Mouse (Mus musculus) embryonic fibroblast, embryonic 13.5 days (primary cell): ENCODE data around the gene Ankrd13c. TPM values are rescaled to one million over a fixed set of nuclear protein-coding genes. Genes with fewer than 3 reads are reported as not detected.

Experiments used
- H3K27ac ChIP-seq: 2 replicates; pipeline ENCODE4 v1.5.1; 2012; ENCODE audit warnings: low read length, control low read depth, inconsistent platforms; ENCODE audit not compliant: insufficient read depth
- H3K4me1 ChIP-seq: 2 replicates; pipeline ENCODE4 v1.6.1; 2011; ENCODE audit warnings: low read length; ENCODE audit not compliant: control insufficient read depth, insufficient read depth
- H3K4me3 ChIP-seq: 2 replicates; pipeline ENCODE4 v1.5.1; 2011; ENCODE audit warnings: mild to moderate bottlenecking, control low read depth, low read length; ENCODE audit not compliant: insufficient read depth
- CTCF ChIP-seq: IDR thresholded peaks from 2 replicates; pipeline ENCODE4 v1.5.1; 2011; ENCODE audit warnings: mild to moderate bottlenecking, control low read depth, low read length, moderate library complexity, borderline replicate concordance; ENCODE audit not compliant: insufficient read depth
- POLR2A ChIP-seq: IDR thresholded peaks from 2 replicates; pipeline ENCODE4 v1.6.1; 2011; ENCODE audit warnings: low read depth, mild to moderate bottlenecking, control low read depth, low read length, moderate library complexity
- polyA plus RNA-seq: library from polyadenylated mRNA; stranded (reverse); fragments of >200 nt; gene quantifications from 2 replicates; pipeline ENCODE4 v1.2.4, GENCODE M21; 2011; ENCODE audit warnings: low read depth; ENCODE audit not compliant: missing spikeins, insufficient read length

The Ankrd13c gene
- polyA plus RNA-seq, 1 experiment, result 39.3 TPM

- Histone ChIP-seq H3K4me1 (no peaks in the 10 kb centered on the region), H3K4me3 (no peak overlapping the region), H3K27ac (no peak overlapping the region)
- no peak for TF ChIP-seq CTCF
- no peak for TF ChIP-seq POLR2A
These were observed 102.5 kb downstream of the Ankrd13c start for GRCm38 (mm10) chr3:158049508-158049907.

Other genes starting within 250 kb of the Ankrd13c start
- gene Cth, start 22.2 kb upstream of the Ankrd13c start, polyA plus RNA-seq, result 40.5 and 44.6 TPM in 2 replicates
- 227 and 267 TPM in 2 replicates for gene Srsf11, start 89.4 kb downstream of the Ankrd13c start, polyA plus RNA-seq
- 39.1 and 63.1 TPM in 2 replicates for gene Lrrc40, start 89.4 kb downstream of the Ankrd13c start, polyA plus RNA-seq